18 mouse cellular contexts compared by ENCODE assay signal in the genomic region with DNA sequence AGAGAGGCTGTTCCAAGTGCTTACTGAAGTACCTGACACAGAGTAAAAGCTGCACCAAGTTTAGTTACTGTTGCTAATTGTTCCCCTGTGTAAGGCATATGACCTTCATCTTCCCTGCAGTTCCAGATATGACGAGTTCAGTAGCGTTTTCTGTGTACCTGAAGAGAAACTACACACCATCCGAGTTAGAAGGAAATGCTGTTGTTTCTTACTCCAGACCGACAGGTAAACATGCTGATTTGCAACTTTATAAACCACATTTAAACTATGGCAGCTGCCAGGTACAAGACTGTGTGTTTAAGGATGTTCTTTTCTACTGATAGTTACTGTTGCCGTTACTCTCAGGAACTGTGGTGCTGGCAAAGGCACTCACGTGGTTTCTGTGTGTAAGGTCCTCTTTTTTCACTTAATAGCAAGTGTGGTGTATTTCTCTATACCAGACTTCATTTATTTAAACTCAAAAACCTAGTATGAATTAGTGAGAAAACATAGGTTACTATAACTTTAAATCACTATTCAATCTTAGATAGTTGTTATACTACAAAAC.
"Had no signal": no experiment of that assay in that cellular context is flagged by ENCODE, and none has a peak within 500 bp of the region (broad histone marks: within the 10 kb centered on the region; RNA-seq: fewer than 3 reads in every experiment).

No protein-coding gene starts in this region.

- H3K27ac ChIP-seq: kidney, postnatal 0 days; layer of hippocampus, adult 2 months; limb, embryonic 15.5 days; liver, embryonic 13.5 days; lung, embryonic 15.5 days; macrophage; midbrain, embryonic 12.5 days; stomach, embryonic 15.5 days had no signal

- H3K36me3 ChIP-seq: limb, embryonic 15.5 days; liver, embryonic 13.5 days; lung, embryonic 15.5 days; midbrain, embryonic 12.5 days; stomach, embryonic 15.5 days had no signal

- H3K4me2 ChIP-seq: limb, embryonic 15.5 days; liver, embryonic 13.5 days; lung, embryonic 15.5 days; midbrain, embryonic 12.5 days; stomach, embryonic 15.5 days had no signal

- DNase-seq: kidney, adult 8-10 months; kidney, postnatal 4 days; liver, embryonic 13.5 days; liver, postnatal 0 days; lung, postnatal 14 days; right cerebral cortex, adult 18-20 months; right cerebral cortex, postnatal 25 days; thymus, adult 2 months; thymus, postnatal 36 days had no signal

- H3K27me3 ChIP-seq: limb, embryonic 15.5 days; liver, embryonic 13.5 days; lung, embryonic 15.5 days; midbrain, embryonic 12.5 days; stomach, embryonic 15.5 days had no signal

- ATAC-seq: intestine, embryonic 16.5 days; liver, postnatal 0 days; midbrain, embryonic 16.5 days had no signal

- H3K4me3 ChIP-seq: layer of hippocampus, adult 2 months; limb, embryonic 15.5 days; liver, embryonic 13.5 days; lung, embryonic 15.5 days; midbrain, embryonic 12.5 days; stomach, embryonic 15.5 days had no signal

- H3K9ac ChIP-seq: limb, embryonic 15.5 days; liver, embryonic 13.5 days; liver, postnatal 0 days; lung, embryonic 15.5 days; midbrain, embryonic 12.5 days; stomach, embryonic 15.5 days had no signal

- H3K4me1 ChIP-seq: limb, embryonic 15.5 days; lung, embryonic 15.5 days; midbrain, embryonic 12.5 days; stomach, embryonic 15.5 days had no signal

- H3K9me3 ChIP-seq: limb, embryonic 15.5 days; liver, embryonic 13.5 days; lung, embryonic 15.5 days; midbrain, embryonic 12.5 days; stomach, embryonic 15.5 days had no signal
